Mouse (Mus musculus): ENCODE results near the gene Noc2l. TPM values are rescaled to one million over a fixed set of nuclear protein-coding genes. Genes with fewer than 3 reads are reported as not detected.

The Noc2l gene
- total and polyA plus RNA-seq, 3 experiments = 122 to 234 (median 164) TPM

GRCm38 (mm10) chr4:156197131-156197828 lies 38.5 kb upstream of the Noc2l start, which contains the start of gene Agrn:
Gene Agrn (minus strand): TSS chr4:156197488.
- H3K27ac ChIP-seq (ENCODE audit: control insufficient read depth, low read depth, low read length) = 0 out of 2 replicates have a peak within 1 kb of the TSS, but pooled peaks have one; percentile 7
- DNase-seq (ENCODE audit: low read depth, low spot score) = peak; percentile 50
- H3K4me1 ChIP-seq (ENCODE audit: control insufficient read depth in 1 of 2, insufficient read depth in 2 of 2, low read length in 2 of 2) = peaks cover 9 to 13% of the 10 kb centered on the region in 2 experiments; a peak in 3 of 4 replicates
- no peaks in the 10 kb centered on the region for H3K9me3 ChIP-seq (replicated peaks; ENCODE audit: insufficient read depth, low read length)
- H3K4me3 ChIP-seq (ENCODE audit: control insufficient read depth in 1 of 2, insufficient read depth in 1 of 2, low read depth in 2 of 2, low read length in 2 of 2) = peak within 1 kb of the TSS; percentile 77 to 98
- peak within 1 kb of the TSS; percentile 90 for H3K9ac ChIP-seq (ENCODE audit: control insufficient read depth, low read depth, low read length, poor library complexity, severe bottlenecking)
- TF ChIP-seq KAT2A (conservative IDR thresholded peaks at IDR 0.05; ENCODE audit: low read depth, low read length) = no peak
- TF ChIP-seq E2F4 (IDR thresholded peaks at IDR 0.05; ENCODE audit: borderline replicate concordance, low read depth, low read length) = no peak
- no peak for TF ChIP-seq RAD21 (IDR thresholded peaks at IDR 0.05; ENCODE audit: low read depth, low read length)
- TF ChIP-seq MEF2A (IDR thresholded peaks at IDR 0.05; ENCODE audit: extremely low read depth, insufficient replicate concordance, low read depth, low read length, poor library complexity, severe bottlenecking) = no peak
- TF ChIP-seq BHLHE40 (IDR thresholded peaks at IDR 0.05; ENCODE audit: borderline replicate concordance, low read depth, low read length) = no peak
- no peak for TF ChIP-seq RCOR1 (IDR thresholded peaks at IDR 0.05; ENCODE audit: low read depth, low read length)
- no peak for TF ChIP-seq TAL1 (IDR thresholded peaks at IDR 0.05; ENCODE audit: low read length)
- TF ChIP-seq NRF1 (IDR thresholded peaks at IDR 0.05; ENCODE audit: insufficient read depth, low read depth, low read length, poor library complexity, severe bottlenecking) = no peak
- 0 out of 2 replicates have a peak, but pooled peaks have one; percentile 14 for TF ChIP-seq HCFC1 (IDR thresholded peaks at IDR 0.05; ENCODE audit: low read depth, low read length)
- TF ChIP-seq MAFK (IDR thresholded peaks at IDR 0.05; ENCODE audit: borderline replicate concordance, low read depth, low read length) = no peak
- no peak for TF ChIP-seq SIN3A (IDR thresholded peaks at IDR 0.05; ENCODE audit: low read length)
- TF ChIP-seq USF2 (IDR thresholded peaks at IDR 0.05; ENCODE audit: borderline replicate concordance in 1 of 2, insufficient read depth in 1 of 2, low read depth in 1 of 2, low read length in 2 of 2) = no peak
- no peak for TF ChIP-seq ZNF384 (IDR thresholded peaks at IDR 0.05; ENCODE audit: low read depth, low read length)
- peak; percentile 38; the same call in 1 of the 2 replicates for TF ChIP-seq MXI1 (IDR thresholded peaks at IDR 0.05; ENCODE audit: low read depth, low read length)
- peak; percentile 40 for TF ChIP-seq NELFE (IDR thresholded peaks at IDR 0.05; ENCODE audit: low read depth, low read length)
- no peak for TF ChIP-seq TBP (IDR thresholded peaks at IDR 0.05; ENCODE audit: low read depth, low read length)
- TF ChIP-seq EP300 (IDR thresholded peaks at IDR 0.05; ENCODE audit: low read depth in 1 of 2, low read length in 2 of 2) = no peak
- TF ChIP-seq POLR2A (IDR thresholded peaks at IDR 0.05; ENCODE audit: control insufficient read depth in 1 of 2, insufficient read depth in 1 of 2, low read depth in 1 of 2, low read length in 2 of 2, poor library complexity in 1 of 2) = peak in 1 of 2 experiments; percentile 21; a peak in 1 of 4 replicates
- 0 out of 2 replicates have a peak, but pooled peaks have one; percentile 3 for TF ChIP-seq TCF12 (IDR thresholded peaks at IDR 0.05; ENCODE audit: low read depth, low read length)
- TF ChIP-seq MYC (IDR thresholded peaks at IDR 0.05; ENCODE audit: low read depth, low read length) = no peak
- no peak for TF ChIP-seq CTCF (IDR thresholded peaks at IDR 0.05 in 2 of 3, conservative IDR thresholded peaks at IDR 0.05 in 1 of 3; ENCODE audit: control insufficient read depth in 1 of 3, insufficient read depth in 1 of 3, low read depth in 2 of 3, low read length in 3 of 3, poor library complexity in 1 of 3, severe bottlenecking in 1 of 3)
- no peak for TF ChIP-seq GATA1 (IDR thresholded peaks at IDR 0.05; ENCODE audit: low read depth, low read length)
- TF ChIP-seq GABPA (IDR thresholded peaks at IDR 0.05; ENCODE audit: low read depth, low read length) = no peak
- H3K79me2 ChIP-seq (ENCODE audit: control insufficient read depth, insufficient read depth, low read length, poor library complexity) = peaks cover 6% of the 10 kb centered on the region; the same call in 1 of the 2 replicates
- H3K27me3 ChIP-seq (ENCODE audit: control insufficient read depth in 1 of 2, insufficient read depth in 2 of 2, low read length in 2 of 2) = no peaks in the 10 kb centered on the region
- peaks cover 0 to 15% of the 10 kb centered on the region in 2 experiments; a peak in 2 of 4 replicates for H3K36me3 ChIP-seq (ENCODE audit: control insufficient read depth in 1 of 2, insufficient read depth in 2 of 2, low read length in 2 of 2)

All from MEL (cell line).